Mouse (Mus musculus) layer of hippocampus, postnatal 36 days (tissue): Measurements from ENCODE around the gene Olfr639. TPM values are rescaled to one million over a fixed set of nuclear protein-coding genes. Genes with fewer than 3 reads are reported as not detected.
"Not testable (repeated sequence)": the region's sequence is repeated elsewhere in the genome, so short reads cannot be mapped to it uniquely, and the experiment has no call there.

Source experiments
- DNase-seq, 2 experiments: peaks; one replicate each; pipeline ENCODE4 v3.0.0; 2022
- total RNA-seq, 2 experiments: library from RNA; stranded (reverse); gene quantifications; 2 replicates each; pipeline ENCODE4 v1.2.3; 2021

Olfr639 gene
- under 1 TPM; 0.08 to 0.17 TPM for total RNA-seq

DNA sequence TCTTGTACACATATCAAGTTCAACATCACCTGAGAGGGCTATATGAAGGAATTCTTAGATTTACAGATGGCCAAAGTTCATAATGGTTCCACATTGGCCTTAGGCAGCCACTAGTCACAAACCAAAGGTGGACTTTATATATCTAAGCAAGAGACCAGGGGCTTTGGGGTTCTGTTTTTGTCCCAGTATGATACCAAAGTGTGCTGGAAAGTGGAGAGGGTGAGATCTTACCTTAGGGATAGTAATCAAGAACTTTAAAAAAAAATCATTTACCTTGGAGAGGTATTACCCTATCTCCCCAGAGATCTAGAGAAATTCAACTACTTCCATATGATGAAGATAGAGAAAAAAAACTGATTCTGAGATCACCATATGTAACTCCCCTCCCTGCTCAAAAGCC is at the start of gene Olfr639:
Olfr639 (minus strand) TSS at position 101 of the 400 bp plus-strand sequence.
- DNase-seq: no peak

DNA sequence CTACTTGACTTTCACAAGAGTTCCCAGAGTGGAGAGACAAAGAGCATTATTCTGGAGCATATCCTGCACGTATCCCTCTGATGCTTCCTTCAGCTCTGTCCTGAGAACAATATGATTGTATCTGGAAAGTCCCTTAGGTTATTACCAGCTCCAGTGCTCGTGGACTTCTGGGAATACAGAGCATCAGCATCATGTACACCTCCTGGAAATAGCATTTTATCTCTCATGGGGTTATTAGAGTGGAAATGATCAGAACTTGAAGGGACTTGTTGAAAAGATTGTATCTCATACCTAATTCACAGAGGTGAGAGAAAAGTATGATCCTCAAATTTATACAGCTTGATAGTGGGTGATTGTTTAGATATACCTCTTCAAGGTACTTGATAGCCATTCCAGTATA is 44.2 kb upstream of the Olfr639 start, which contains the start of gene 4930516K23Rik:
4930516K23Rik (minus strand) TSS at position 101 of the 400 bp plus-strand sequence.
- DNase-seq: no peak

- DNase-seq: no peak
These were observed 42.1 kb upstream of the Olfr639 start for GRCm38 (mm10) chr7:104059215-104059614.

- no peak for DNase-seq
These were observed 35.5 kb upstream of the Olfr639 start, which contains the start of gene Olfr642 for GRCm38 (mm10) chr7:104052566-104052965. Gene Olfr642, minus strand, starts transcription at chr7:104052666.

DNA sequence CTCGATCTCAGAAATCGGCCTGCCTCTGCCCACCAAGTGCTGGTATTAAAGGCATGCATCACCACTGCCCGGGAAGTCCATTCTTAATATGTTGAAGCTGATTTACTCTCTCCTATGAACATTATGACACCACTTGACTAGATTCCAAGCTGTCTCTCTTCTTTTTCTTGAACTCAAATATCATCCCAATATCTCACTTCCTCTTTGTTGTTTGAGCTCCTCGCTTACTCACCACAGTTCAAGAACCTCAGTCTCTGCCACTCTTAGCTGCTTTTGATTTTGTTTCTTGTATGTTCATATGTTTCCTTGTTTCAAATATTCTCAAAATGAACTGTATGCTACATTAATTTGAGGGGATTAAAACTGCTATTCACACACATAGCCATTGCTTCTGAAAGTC is 33.6 kb upstream of the Olfr639 start:
- DNase-seq: no peak

DNA sequence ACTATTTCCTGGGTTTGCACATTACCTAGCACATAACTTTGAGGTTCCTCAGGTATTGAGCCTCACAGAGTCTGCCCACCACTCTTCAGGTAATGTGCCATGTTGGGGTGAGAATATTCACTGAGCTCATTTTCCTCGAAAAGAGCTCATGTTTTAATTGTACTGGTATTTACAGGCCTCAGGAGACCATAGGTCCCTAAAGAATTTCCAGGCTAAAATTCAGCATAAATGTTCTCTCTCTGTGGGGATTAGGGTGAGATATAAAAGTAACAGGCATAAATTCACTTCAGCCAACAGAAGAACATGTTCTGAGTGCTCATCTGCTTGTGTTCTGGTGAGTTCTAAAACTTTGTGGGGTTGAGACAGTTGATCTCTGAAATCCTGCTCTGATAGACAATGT is 18.0 kb upstream of the Olfr639 start, which contains the start of gene Olfr641:
Olfr641 (plus strand) TSS at position 301 of the 400 bp plus-strand sequence.
- no peak for DNase-seq

GRCm38 (mm10) chr7:104026978-104027377 is 9.9 kb upstream of the Olfr639 start:
- DNase-seq: no peak

DNA sequence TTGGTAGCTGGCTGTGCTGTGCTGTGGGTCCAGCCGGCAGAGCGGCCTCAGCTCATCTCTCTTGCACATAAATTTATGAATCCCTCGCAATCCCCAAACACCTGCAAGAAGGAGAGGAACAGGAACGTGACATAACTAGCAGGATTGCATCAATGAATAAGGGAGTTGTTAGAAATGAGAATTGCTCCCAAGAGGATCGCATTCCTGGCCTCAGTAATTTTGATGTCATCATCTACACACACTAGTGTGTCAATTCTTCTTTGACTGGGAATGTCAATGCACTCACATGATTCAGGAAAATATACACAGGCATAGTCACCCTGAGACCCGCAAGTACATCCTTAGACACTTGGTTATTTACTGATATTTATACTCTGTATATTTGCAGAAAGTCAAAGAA is 8.4 kb upstream of the Olfr639 start, which contains the start of gene Olfr640:
Olfr640 (minus strand) TSS at position 101 of the 400 bp plus-strand sequence.
- DNase-seq: no peak

DNA sequence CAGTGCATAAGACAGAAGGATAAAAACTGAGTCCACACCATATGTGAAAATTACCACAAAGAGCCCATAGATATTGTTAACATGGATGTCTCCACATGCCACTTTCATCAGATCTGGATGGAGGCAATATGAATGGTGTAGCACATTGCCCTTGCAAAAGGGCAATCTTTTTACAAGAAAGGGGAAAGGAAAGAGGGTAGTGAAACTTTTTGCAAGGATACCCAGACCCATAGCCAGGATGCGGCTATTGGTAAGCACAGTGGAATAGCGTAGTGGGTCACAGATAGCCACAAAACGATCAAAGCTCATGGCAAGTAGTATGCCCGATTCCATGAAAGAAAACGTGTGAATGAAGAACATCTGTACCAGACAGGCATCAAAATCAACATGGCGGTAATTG is 4.5 kb upstream of the Olfr639 start:
- DNase-seq: no peak

DNA sequence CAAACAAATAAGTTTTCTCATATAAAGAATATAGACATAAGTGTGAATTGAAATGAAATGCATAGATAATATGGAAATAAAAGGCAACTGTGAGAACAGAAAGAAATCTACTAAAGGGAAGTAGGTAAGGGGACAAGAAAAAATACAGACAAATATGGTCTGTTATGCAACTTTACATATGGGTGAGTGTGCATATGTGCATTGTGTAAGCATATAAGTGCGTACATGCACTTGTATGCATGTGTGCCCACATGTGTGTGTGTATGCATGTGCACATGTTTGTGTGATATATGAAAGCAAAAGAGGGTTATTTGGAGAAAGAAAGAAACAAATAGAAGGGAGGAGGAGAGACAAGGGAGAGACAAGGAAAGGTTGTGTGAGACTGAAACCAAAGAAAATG is 1.9 kb upstream of the Olfr639 start:
- DNase-seq: no peak

DNA sequence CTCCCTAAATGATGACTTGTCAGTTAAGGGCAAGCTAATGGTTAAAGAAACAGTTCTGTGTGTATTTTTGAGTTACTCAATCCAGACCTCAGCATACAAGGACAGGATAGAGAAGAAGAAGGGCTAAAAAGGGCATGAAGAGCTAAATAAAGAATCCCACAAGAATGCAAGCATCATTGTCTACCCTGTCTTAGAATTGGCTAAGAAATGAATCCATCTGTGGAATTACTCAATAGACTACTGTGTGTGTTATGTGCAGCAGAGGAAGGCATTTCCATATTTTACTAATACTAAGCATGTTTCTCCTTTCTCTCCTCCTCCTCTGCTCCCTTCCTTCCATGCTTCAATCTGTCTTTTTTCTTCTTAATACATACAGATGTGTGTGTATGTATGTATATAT is 18.0 kb downstream of the Olfr639 start:
- DNase-seq: no peak

DNA sequence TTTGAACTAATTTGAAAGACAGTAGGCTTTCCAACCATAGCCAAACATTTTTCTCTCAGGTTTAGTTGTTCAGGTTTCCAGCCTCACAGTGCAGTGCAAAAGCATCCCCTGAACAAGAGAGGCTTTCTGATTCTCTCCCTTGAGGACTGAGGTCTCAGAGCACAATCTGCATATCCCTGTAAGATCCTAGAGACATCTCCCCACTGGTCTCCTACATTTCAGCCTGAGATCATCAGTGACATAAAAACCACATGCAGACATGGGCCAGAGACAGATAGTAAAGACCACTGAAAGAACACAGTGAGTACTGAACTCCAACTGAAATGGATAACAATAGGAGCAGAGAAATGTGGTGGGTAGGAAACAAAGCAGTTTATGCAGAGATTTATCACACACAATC is 18.7 kb downstream of the Olfr639 start, which contains the start of gene Olfr638:
Olfr638 (plus strand) TSS at position 301 of the 400 bp plus-strand sequence.
- DNase-seq: no peak

- DNase-seq: no peak
These were observed 45.3 kb downstream of the Olfr639 start for GRCm38 (mm10) chr7:103971782-103972181.

- no peak for DNase-seq
These were observed 46.3 kb downstream of the Olfr639 start, which contains the start of gene Olfr635 for GRCm38 (mm10) chr7:103970852-103971251. Gene Olfr635, plus strand, starts transcription at chr7:103971152.

- not testable (repeated sequence) for DNase-seq
These were observed 50.2 kb downstream of the Olfr639 start for GRCm38 (mm10) chr7:103966873-103967272.

Other genes with a start within 250 kb of the Olfr639 start
- gene Olfr69, start 245.7 kb downstream of the Olfr639 start, total RNA-seq: not detected
- gene Olfr68, start 237.6 kb downstream of the Olfr639 start, total RNA-seq: not detected
- not detected for gene Olfr67, start 225.5 kb downstream of the Olfr639 start, total RNA-seq
- gene Hbb-bt, start 203.3 kb downstream of the Olfr639 start, total RNA-seq: 10 to 100 TPM; 35.4 to 54.6 TPM
- 100 to 1,000 TPM; 247 to 439 TPM for gene Hbb-bs, start 189.2 kb downstream of the Olfr639 start, total RNA-seq
- gene Hbb-bh2, start 176.8 kb downstream of the Olfr639 start, total RNA-seq: not detected
- gene Hbb-bh1, start 174.1 kb downstream of the Olfr639 start, total RNA-seq: not detected
- gene Hbb-y, start 164.1 kb downstream of the Olfr639 start, total RNA-seq: not detected
- gene Olfr66, start 131.1 kb downstream of the Olfr639 start, total RNA-seq: not detected
- gene Olfr64, start 122.8 kb downstream of the Olfr639 start, total RNA-seq: not detected
- not detected for gene Olfr65, start 113.8 kb downstream of the Olfr639 start, total RNA-seq
- not detected for gene Olfr631, start 88.5 kb downstream of the Olfr639 start, total RNA-seq
- not detected for gene Olfr632, start 83.0 kb downstream of the Olfr639 start, total RNA-seq
- gene Olfr633, start 72.9 kb downstream of the Olfr639 start, total RNA-seq: not detected
- under 1 TPM; 0.10 to 0.13 TPM for gene Olfr635, start 46.2 kb downstream of the Olfr639 start, total RNA-seq
- not detected for gene Olfr638, start 18.6 kb downstream of the Olfr639 start, total RNA-seq
- gene Olfr640, start 8.3 kb upstream of the Olfr639 start, total RNA-seq: not detected
- not detected for gene Olfr641, start 18.1 kb upstream of the Olfr639 start, total RNA-seq
- gene Olfr642, start 35.4 kb upstream of the Olfr639 start, total RNA-seq: not detected
- not detected for gene 4930516K23Rik, start 44.1 kb upstream of the Olfr639 start, total RNA-seq
- gene Olfr644, start 54.6 kb upstream of the Olfr639 start, total RNA-seq: not detected
- not detected for gene Olfr645, start 68.2 kb upstream of the Olfr639 start, total RNA-seq
- gene Olfr646, start 87.6 kb upstream of the Olfr639 start, total RNA-seq: under 1 TPM in 1 of 2 experiments, not detected in 1; 0.13 TPM
- not detected for gene Ubqln5, start 112.5 kb upstream of the Olfr639 start, total RNA-seq
- gene Olfr643, start 120.1 kb upstream of the Olfr639 start, total RNA-seq: not detected
- gene Ubqln3, start 126.0 kb upstream of the Olfr639 start, total RNA-seq: not detected
- gene Ubqlnl, start 133.3 kb upstream of the Olfr639 start, total RNA-seq: not detected
- not detected for gene Olfm5, start 147.5 kb upstream of the Olfr639 start, total RNA-seq
- gene Olfr648, start 166.1 kb upstream of the Olfr639 start, total RNA-seq: under 1 TPM; 0.27 to 0.30 TPM
- gene Olfr649, start 178.7 kb upstream of the Olfr639 start, total RNA-seq: not detected
- under 1 TPM in 1 of 2 experiments, not detected in 1; 0.22 TPM for gene Trim6, start 201.5 kb upstream of the Olfr639 start, total RNA-seq
- gene Trim34a, start 227.2 kb upstream of the Olfr639 start, total RNA-seq: 1 to 10 TPM; 1.4 to 2.2 TPM